Mouse (Mus musculus): ENCODE results near the gene Tut7.

- no peak for TF ChIP-seq CTCF (conservative IDR thresholded peaks at IDR 0.05; ENCODE audit: low read length)
- TF ChIP-seq NANOG (IDR thresholded peaks at IDR 0.05; ENCODE audit: borderline replicate concordance, low read length) = no peak
These were observed 40.8 kb downstream of the Tut7 start, which contains the start of gene Gm49354 for GRCm38 (mm10) chr13:59782145-59782544.
